Mouse (Mus musculus) cerebellum, postnatal 10 days (tissue): Measurements from ENCODE around the gene Cmah.
A peak's percentile ranks its signal among the peaks of the same experiment; 100 is the strongest.

Experiments used
- DNase-seq, 2 experiments: peaks; one replicate each; pipeline ENCODE4 v3.0.0; 2021; ENCODE audit warnings: mixed read lengths in 2 of 2

The Cmah gene

DNA sequence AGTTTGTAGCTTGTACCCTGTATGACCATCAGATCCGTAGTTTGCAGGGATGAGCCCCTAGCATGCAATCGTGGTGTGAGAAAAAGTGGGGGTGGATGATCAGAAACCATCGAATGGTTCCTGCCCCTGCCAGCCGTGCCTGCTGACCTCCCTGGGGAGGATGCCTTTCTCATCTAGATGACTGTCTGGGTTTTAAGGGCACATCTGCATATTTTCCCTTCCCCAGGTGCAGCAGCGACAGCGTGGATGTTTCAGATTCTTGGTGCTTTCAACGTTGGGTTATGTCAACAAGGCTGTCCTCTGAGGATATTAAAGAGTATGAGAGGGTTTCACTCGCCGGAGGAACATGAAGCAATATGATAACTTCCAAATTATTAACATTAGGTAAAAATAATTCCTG lies 158.8 kb downstream of the Cmah start:
- DNase-seq, result no peak

DNA sequence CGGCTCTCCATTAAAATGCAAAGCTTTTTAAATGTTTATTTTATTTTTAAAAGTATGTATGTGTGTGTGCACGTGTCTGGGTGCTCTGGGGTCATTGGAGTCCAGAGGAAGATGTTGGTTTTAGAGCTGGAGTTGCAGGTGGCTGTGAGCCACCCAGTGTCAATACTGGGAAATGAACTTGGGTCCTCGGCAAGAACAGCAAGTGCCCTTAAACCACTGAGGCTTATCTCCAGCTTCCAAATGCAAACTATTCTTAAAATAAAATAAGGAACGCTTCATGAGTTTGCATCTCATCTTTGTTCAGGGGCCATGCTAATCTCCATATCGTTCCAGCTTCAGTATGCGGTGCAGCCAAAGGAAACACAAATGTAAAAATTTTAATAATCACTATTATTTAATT lies 159.2 kb downstream of the Cmah start:
- no peak for DNase-seq

GRCm38 (mm10) chr13:24487061-24487460 lies 159.9 kb downstream of the Cmah start:
- DNase-seq, result no peak

- no peak for DNase-seq
Measured at GRCm38 (mm10) chr13:24487546-24487945, 160.3 kb downstream of the Cmah start.

GRCm38 (mm10) chr13:24488526-24489070 lies 161.4 kb downstream of the Cmah start:
- no peak for DNase-seq

- DNase-seq, result no peak
Measured at GRCm38 (mm10) chr13:24489515-24489914, 162.3 kb downstream of the Cmah start.

- no peak for DNase-seq
Measured at GRCm38 (mm10) chr13:24490041-24490440, 162.8 kb downstream of the Cmah start.

DNA sequence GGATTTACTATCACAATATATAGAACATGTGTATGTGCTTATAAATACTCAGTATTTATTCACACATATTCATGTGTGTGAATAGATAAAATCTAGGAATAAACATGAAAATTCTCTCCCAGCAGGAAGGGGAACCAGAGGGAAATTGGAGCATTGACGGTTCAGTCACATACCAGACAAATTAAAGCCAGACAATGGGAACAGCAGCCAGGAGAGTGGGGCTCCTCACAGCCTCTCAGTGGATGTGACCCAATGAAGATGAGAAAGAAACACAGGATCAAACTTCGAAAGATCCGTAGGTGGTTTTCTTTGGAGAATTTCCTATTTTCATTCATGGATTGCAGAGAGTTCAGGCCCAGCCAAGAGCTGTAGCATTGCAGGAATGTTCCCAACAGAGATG lies 163.9 kb downstream of the Cmah start:
- no peak for DNase-seq

DNA sequence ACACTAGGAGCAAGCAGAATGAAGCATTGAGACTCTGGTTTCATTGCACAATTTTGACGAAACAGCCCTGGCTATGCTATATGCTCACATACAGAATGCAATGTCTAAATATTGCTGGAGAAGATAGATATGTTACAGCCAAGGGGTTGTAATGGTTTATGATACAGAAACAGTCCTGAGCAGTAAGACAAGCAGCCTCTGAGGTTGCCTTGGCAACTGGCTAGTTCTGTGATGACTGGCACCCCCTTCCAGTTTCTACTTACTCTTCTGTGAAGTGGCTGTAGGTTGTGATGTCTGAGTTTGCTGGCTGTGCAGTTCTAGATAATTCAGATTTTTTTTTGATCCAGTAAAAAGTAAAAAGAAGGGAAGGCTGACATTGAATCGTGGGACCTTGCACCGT lies 166.6 kb downstream of the Cmah start:
- no peak for DNase-seq

DNA sequence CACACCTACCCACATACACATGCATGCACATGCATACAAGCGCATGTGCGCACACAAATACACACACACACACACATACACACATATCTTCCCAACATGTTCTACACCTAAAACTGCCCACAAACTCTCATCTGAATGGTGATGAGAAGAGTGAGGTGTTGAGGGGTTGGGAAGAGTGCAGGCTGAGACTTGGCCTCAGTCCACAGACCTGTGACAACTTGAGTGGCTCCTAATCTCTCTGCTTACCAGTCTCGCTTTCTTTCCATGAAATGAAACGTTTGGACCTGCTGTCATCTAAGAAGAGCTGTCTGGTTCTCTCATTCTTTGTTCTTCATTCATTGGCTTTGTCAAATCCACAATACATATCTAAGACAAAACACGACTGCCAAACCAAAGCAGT lies 169.1 kb downstream of the Cmah start:
- DNase-seq, result no peak

- DNase-seq, result no peak
Measured at GRCm38 (mm10) chr13:24497001-24497400, 169.8 kb downstream of the Cmah start.

GRCm38 (mm10) chr13:24498342-24498741 lies 171.1 kb downstream of the Cmah start:
- DNase-seq, result no peak

- DNase-seq, result peak; percentile 40 to 42
Measured at GRCm38 (mm10) chr13:24499505-24499904, 172.3 kb downstream of the Cmah start.

DNA sequence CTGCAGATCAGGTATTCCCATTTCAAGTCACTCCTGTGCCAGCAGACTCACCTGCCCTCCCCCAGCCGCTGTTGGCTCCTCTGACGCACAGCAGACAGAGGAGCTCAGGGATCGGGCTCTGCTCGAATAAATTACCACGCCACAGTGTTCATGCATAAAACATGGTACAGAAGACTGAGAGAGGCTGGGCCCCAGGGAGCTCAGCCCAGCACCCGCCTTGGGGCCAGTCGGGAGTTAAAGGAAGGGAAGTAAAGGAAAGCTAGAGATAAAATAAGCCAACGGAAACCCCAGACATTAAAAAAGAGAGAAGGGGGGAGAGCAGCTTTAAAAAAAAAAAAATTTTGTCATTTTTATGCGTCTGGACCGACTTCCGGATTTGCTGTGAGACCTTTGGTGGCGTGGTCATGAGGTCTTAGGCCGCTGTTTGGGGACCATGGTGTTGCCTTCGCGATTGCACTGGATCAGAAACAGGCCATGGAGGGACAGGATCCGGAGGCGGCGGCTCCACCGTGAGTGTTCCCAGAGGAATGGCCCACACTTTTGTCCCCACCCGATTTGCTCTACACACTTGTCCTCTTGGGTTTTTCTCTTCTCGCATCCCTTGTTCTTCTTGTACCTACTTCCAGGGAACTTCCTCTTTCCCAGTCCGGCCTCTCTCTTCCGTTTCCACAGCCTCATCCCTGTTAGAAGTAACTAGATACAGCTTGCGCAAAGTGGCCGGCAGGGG lies 174.1 kb downstream of the Cmah start:
- DNase-seq, result no peak

- DNase-seq, result no peak
Measured at GRCm38 (mm10) chr13:24501919-24502318, 174.7 kb downstream of the Cmah start.

DNA sequence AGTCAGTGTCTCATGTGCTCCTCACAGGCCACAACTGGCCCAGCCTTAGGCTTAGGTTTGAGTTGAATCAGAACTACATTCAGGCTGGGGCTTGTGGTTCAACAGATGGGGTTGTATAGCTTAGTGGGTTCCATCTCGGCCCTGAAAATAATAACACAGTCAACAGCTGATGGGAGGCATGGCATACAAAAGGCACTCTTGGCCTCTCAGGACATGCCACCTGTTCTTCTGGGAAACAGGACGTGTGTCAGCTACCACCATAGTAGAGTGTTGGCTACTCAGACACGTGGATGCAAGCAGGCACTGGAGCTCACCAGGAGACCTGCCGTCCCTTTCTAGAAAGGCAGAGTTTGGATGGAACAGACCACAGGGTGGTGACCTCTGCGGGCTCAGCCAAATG lies 178.6 kb downstream of the Cmah start:
- DNase-seq, result peak; percentile 15 to 29

GRCm38 (mm10) chr13:24507156-24507555 lies 180.0 kb downstream of the Cmah start:
- DNase-seq, result no peak

DNA sequence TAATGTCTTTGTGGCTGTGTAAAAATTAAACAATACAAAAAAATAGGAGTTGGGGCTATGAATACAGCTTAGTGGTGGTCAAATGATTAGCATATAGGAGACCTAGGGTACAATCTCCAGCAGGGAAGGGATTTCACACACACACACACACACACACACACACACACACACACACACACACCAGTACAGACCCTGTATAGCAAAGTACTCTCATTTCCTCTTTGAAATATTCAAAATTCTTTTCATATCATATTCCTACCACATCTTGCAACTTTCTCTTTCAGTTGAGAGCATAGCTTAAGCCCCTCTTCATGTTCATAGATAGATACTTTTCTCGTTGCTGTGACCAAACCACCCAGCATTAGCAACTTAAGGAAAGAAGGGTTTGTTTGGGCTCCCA lies 181.7 kb downstream of the Cmah start:
- no peak for DNase-seq

DNA sequence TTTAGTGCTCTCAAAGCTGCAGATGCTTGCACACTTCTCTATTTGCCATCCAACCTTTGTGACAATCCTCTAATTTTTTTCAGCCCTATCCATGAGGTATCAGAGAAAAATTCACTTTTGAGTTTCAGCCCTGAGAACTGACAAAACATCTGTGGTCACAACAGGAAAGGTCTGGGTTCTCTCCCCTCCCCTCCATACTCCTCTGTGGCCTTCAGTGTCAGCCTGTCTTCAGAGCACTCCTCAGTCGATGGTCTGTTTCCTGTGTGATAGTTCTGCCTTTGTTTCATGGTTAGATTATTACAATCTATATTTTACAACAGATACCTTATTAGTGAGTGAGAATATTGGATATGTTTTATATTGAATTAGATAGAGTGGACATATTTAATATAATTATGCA lies 184.2 kb downstream of the Cmah start:
- no peak for DNase-seq

GRCm38 (mm10) chr13:24511932-24512520 lies 184.8 kb downstream of the Cmah start:
- no peak for DNase-seq

DNA sequence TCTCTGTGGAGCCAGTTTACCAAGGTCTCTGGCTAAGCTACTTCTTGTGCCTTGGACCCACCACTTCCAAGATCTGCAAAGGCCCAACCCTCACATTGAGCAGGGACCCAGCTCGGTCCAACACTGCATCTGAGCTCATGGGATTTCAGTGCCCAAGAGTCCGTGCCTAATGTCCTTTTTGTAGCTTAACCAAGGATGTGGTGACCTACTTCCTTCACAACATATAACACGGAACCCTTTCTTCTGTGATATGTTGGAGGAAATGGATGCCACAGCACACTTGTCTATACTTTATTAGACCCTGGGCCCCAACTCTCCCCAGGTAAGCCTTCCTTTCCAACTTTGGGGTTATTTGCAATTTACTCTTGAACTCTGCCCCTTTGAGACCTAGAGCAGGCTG lies 186.5 kb downstream of the Cmah start:
- no peak for DNase-seq

DNA sequence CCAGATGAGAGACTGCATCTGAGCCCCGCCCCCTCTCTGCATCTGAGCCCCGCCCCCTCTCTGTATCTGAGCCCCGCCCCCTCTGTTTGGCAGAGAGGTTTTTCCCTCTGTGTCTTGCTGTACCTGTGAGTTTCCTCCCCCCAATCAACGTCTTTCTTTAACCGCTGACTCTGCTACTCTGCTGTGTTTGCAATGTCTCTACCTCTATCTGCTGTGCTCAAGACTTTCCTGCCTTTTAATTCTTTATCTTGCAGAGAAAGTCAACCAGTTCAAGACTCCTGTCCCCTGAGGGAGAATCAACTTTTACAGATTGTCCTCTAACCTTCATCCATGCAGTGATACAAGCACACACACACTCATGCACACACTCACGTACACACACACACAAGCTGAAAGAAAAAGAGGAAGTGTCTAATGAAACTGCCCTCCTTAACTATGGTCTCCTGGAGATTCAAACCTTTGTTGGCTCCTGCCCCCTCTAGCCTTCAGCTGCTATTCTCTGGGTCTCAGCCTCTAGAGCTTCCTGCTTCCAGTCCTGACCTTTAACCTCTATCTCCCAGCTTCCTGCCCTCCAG lies 188.0 kb downstream of the Cmah start:
- DNase-seq, result no peak

DNA sequence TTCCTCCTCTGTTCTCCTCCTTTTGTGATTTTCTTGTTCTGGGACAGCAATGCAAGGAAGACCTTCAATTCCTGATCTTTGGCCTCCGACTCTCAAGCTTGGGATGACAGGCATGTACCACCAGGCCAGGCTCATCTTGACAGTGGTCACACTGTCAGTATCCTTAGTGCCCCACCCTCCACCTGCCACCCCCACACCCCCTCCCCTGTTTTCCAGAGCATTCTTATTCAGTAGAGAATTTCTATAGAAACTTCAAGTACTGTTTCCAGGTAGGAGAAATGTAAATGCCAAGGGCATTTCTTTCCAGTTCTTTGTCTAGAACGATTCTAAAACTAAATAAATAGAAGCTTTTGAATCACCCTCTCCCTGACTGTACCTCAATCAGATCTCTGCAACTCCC lies 190.6 kb downstream of the Cmah start:
- DNase-seq, result no peak

DNA sequence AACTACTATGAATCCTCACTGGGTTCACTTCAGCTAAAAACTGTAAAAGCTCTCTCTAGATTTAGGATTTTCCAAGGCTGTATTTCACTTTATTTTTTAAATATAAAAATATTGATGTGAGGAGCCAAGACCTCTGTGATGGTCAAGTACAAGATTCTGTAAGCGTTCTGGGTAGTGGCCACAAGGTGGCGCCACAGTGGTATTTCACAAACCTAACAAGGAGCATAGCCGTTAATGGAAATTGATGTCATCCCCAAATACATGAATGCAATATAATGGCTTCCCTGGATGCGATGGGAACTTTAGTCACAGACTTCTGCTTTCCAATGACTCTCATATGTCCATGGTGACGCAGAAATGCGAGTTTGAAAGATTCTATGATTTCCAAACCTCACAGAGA lies 191.7 kb downstream of the Cmah start:
- DNase-seq, result peak; percentile 36 to 40
